Mouse (Mus musculus) midbrain, embryonic 10.5 days (tissue): ENCODE measurements at regions not wholly inside any gene's neighbourhood (a gene's known extent, or its start where the extent isn't known, plus 50 kb on each side); places are given as distances from the start of the nearest gene placed in this dataset.

Source experiments
- DNase-seq: peaks from one replicate; pipeline ENCODE4 v3.0.0-alpha.2; 2017; ENCODE audit warnings: low spot score
- H3K27ac ChIP-seq: fragments of 300-500 bp; sonication (generic); replicated peaks from 2 replicates; pipeline ENCODE4 v1.5.1; 2016; ENCODE audit warnings: mild to moderate bottlenecking
- H3K27me3 ChIP-seq: fragments of 300-500 bp; sonication (generic); 2 replicates; pipeline ENCODE4 v1.6.1; 2016; ENCODE audit warnings: low read depth, mild to moderate bottlenecking; ENCODE audit not compliant: poor library complexity, severe bottlenecking
- H3K36me3 ChIP-seq: fragments of 300-500 bp; sonication (generic); 2 replicates; pipeline ENCODE4 v1.6.1; 2016; ENCODE audit warnings: mild to moderate bottlenecking, moderate library complexity
- H3K4me1 ChIP-seq: fragments of 300-500 bp; sonication (generic); 2 replicates; pipeline ENCODE4 v1.6.1; 2016
- H3K4me3 ChIP-seq: fragments of 300-500 bp; sonication (generic); 2 replicates; pipeline ENCODE4 v1.5.1; 2016; ENCODE audit warnings: mild to moderate bottlenecking, moderate library complexity
- H3K9me3 ChIP-seq: fragments of 300-500 bp; sonication (generic); replicated peaks from 2 replicates; pipeline ENCODE4 v1.6.1; 2016; ENCODE audit warnings: mild to moderate bottlenecking
- WGBS: fragments of 180-500 bp; shearing (Covaris S2); methylation state at CpG from one replicate; pipeline ENCODE4 v1.1.7; 2016; 5-methylcytosine and 5-hydroxymethylcytosine counted together

- Histone ChIP-seq H3K4me3 (peak overlapping the region; percentile 48), H3K4me1 (peaks cover 44% of the 10 kb centered on the region), H3K9me3 (peaks cover 16% of the 10 kb centered on the region; the same call in 1 of the 2 replicates), H3K27ac (peak overlapping the region; percentile 92), H3K27me3 (no peaks in the 10 kb centered on the region), H3K36me3 (0 out of 2 replicates have a peak, but pooled peaks cover 4% of the 10 kb centered on the region)
- WGBS = 6% methylated on average over 22 of the region's 22 CpGs
- peak; percentile 75 for DNase-seq
These were observed 110.8 kb downstream of the Map3k7 start for GRCm38 (mm10) chr4:32074399-32075296.

GRCm38 (mm10) chr4:32076391-32076925, 112.6 kb downstream of the Map3k7 start:
- 73% methylated on average over 12 of the region's 12 CpGs for WGBS
- Histone ChIP-seq H3K27ac (peak overlapping the region; percentile 92), H3K4me3 (no peak overlapping the region)

GRCm38 (mm10) chr4:32083456-32083855, 119.6 kb downstream of the Map3k7 start:
- 69% methylated on average over 8 of the region's 8 CpGs for WGBS
- no peaks in the 10 kb centered on the region for H3K27me3 ChIP-seq
- no peak for DNase-seq
- H3K4me3 ChIP-seq = no peak overlapping the region
- H3K36me3 ChIP-seq = no peaks in the 10 kb centered on the region
- peaks cover 10% of the 10 kb centered on the region for H3K4me1 ChIP-seq
- H3K27ac ChIP-seq = no peak overlapping the region
- no peaks in the 10 kb centered on the region for H3K9me3 ChIP-seq

More at GRCm38 (mm10) chr4:32076391-32076925, 112.6 kb downstream of the Map3k7 start:
- Histone ChIP-seq H3K36me3 (no peaks in the 10 kb centered on the region), H3K27me3 (no peaks in the 10 kb centered on the region), H3K9me3 (no peaks in the 10 kb centered on the region), H3K4me1 (peaks cover 44% of the 10 kb centered on the region)
- DNase-seq = no peak

- Histone ChIP-seq H3K4me1 (peaks cover 10% of the 10 kb centered on the region), H3K9me3 (no peaks in the 10 kb centered on the region), H3K4me3 (no peak overlapping the region), H3K27me3 (no peaks in the 10 kb centered on the region), H3K27ac (0 out of 2 replicates have a peak overlapping the region, but pooled peaks have one; percentile 13), H3K36me3 (no peaks in the 10 kb centered on the region)
- DNase-seq = no peak
- WGBS = 92% methylated on average over 10 of the region's 10 CpGs
These were observed 120.5 kb downstream of the Map3k7 start for GRCm38 (mm10) chr4:32084250-32084869.

- H3K9me3 ChIP-seq = no peaks in the 10 kb centered on the region
These were observed 121.1 kb downstream of the Map3k7 start for GRCm38 (mm10) chr4:32085040-32085439.

GRCm38 (mm10) chr4:32091086-32091485, 127.2 kb downstream of the Map3k7 start:
- Histone ChIP-seq H3K27me3 (no peaks in the 10 kb centered on the region), H3K4me3 (no peak overlapping the region), H3K4me1 (no peaks in the 10 kb centered on the region), H3K27ac (no peak overlapping the region), H3K9me3 (no peaks in the 10 kb centered on the region), H3K36me3 (no peaks in the 10 kb centered on the region)
- 85% methylated on average over 10 of the region's 10 CpGs for WGBS
- no peak for DNase-seq

More at GRCm38 (mm10) chr4:32085040-32085439, 121.1 kb downstream of the Map3k7 start:
- Histone ChIP-seq H3K27ac (no peak overlapping the region), H3K4me3 (no peak overlapping the region), H3K36me3 (no peaks in the 10 kb centered on the region), H3K27me3 (no peaks in the 10 kb centered on the region), H3K4me1 (peaks cover 10% of the 10 kb centered on the region)
- WGBS = 93% methylated on average over 2 of the region's 2 CpGs
- DNase-seq = no peak

GRCm38 (mm10) chr4:32092320-32093041, 128.6 kb downstream of the Map3k7 start:
- no peak for DNase-seq
- Histone ChIP-seq H3K4me3 (no peak overlapping the region), H3K9me3 (no peaks in the 10 kb centered on the region), H3K36me3 (no peaks in the 10 kb centered on the region), H3K27me3 (no peaks in the 10 kb centered on the region), H3K27ac (no peak overlapping the region), H3K4me1 (no peaks in the 10 kb centered on the region)
- 94% methylated on average over 17 of the region's 17 CpGs for WGBS

GRCm38 (mm10) chr4:32098233-32098632, 134.3 kb downstream of the Map3k7 start:
- Histone ChIP-seq H3K27ac (no peak overlapping the region), H3K36me3 (no peaks in the 10 kb centered on the region), H3K4me3 (no peak overlapping the region), H3K4me1 (no peaks in the 10 kb centered on the region), H3K9me3 (no peaks in the 10 kb centered on the region), H3K27me3 (no peaks in the 10 kb centered on the region)
- DNase-seq = no peak
- 60% methylated on average over 9 of the region's 9 CpGs for WGBS

GRCm38 (mm10) chr4:32101002-32101401, 137.1 kb downstream of the Map3k7 start:
- WGBS = 77% methylated on average over 5 of the region's 5 CpGs
- H3K9me3 ChIP-seq = no peaks in the 10 kb centered on the region
- no peak overlapping the region for H3K4me3 ChIP-seq
- H3K36me3 ChIP-seq = no peaks in the 10 kb centered on the region
- no peak overlapping the region for H3K27ac ChIP-seq
- H3K27me3 ChIP-seq = no peaks in the 10 kb centered on the region
- no peaks in the 10 kb centered on the region for H3K4me1 ChIP-seq
- DNase-seq = no peak

GRCm38 (mm10) chr4:32106664-32107171, 131.9 kb upstream of the Bach2 start:
- no peaks in the 10 kb centered on the region for H3K36me3 ChIP-seq
- H3K9me3 ChIP-seq = no peaks in the 10 kb centered on the region
- H3K4me1 ChIP-seq = peaks cover 10% of the 10 kb centered on the region
- H3K27ac ChIP-seq = peak overlapping the region; percentile 53; the same call in 1 of the 2 replicates
- no peak overlapping the region for H3K4me3 ChIP-seq
- WGBS = 9% methylated on average over 5 of the region's 5 CpGs
- DNase-seq = no peak
- H3K27me3 ChIP-seq = no peaks in the 10 kb centered on the region

- Histone ChIP-seq H3K4me3 (no peak overlapping the region), H3K27ac (no peak overlapping the region), H3K27me3 (no peaks in the 10 kb centered on the region), H3K36me3 (no peaks in the 10 kb centered on the region), H3K4me1 (0 out of 2 replicates have a peak, but pooled peaks cover 4% of the 10 kb centered on the region), H3K9me3 (no peaks in the 10 kb centered on the region)
- WGBS = 94% methylated on average over 6 of the region's 6 CpGs
- DNase-seq = no peak
These were observed 116.3 kb upstream of the Bach2 start for GRCm38 (mm10) chr4:32122320-32122719.

GRCm38 (mm10) chr4:32126828-32127227, 111.8 kb upstream of the Bach2 start:
- Histone ChIP-seq H3K9me3 (no peaks in the 10 kb centered on the region), H3K4me1 (no peaks in the 10 kb centered on the region), H3K36me3 (no peaks in the 10 kb centered on the region), H3K4me3 (no peak overlapping the region), H3K27ac (no peak overlapping the region), H3K27me3 (no peaks in the 10 kb centered on the region)
- WGBS = 90% methylated on average over 8 of the region's 8 CpGs
- no peak for DNase-seq
